Mouse (Mus musculus): Measurements from ENCODE around the gene Kcnq1. TPM values are rescaled to one million over a fixed set of nuclear protein-coding genes. Genes with fewer than 3 reads are reported as not detected.

Gene Kcnq1
- polyA plus RNA-seq, 1 experiment from 2014 or later: 9.6 TPM

DNA sequence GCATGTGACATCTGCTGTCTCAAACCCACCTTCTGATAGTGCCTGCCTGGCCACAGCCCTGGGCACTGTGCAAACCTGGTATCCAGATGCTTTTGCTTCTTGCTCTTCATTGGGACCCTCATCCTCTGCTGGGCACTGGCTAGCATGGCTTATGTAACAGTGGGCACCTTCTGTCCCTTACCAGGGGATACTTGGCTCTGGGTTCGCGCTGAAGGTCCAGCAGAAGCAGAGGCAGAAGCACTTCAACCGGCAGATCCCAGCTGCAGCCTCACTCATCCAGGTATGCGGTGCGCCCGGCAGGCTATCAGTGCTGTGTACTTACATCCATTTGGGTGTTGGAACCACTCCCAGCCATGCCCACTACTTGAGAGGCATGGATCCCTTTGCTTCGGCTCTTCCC lies 86.2 kb downstream of the Kcnq1 start:
- Histone ChIP-seq H3K9ac (ENCODE audit: low read length) (no peak overlapping the region), H3K27ac (ENCODE audit: low read length) (no peak overlapping the region), H3K4me1 (replicated peaks; ENCODE audit: control insufficient read depth, insufficient read depth, low read length) (peaks cover 6% of the 10 kb centered on the region; the same call in 1 of the 2 replicates), H3K9me3 (ENCODE audit: control insufficient read depth, low read length) (no peaks in the 10 kb centered on the region), H3K27me3 (ENCODE audit: control insufficient read depth, insufficient read depth, low read depth, low read length) (no peaks in the 10 kb centered on the region), H3K4me3 (ENCODE audit: low read length) (no peak overlapping the region), H3K4me2 (ENCODE audit: low read depth, low read length) (no peak overlapping the region), H3K36me3 (ENCODE audit: control insufficient read depth, insufficient read depth, low read length) (no peaks in the 10 kb centered on the region)
- ATAC-seq (ENCODE audit: low read depth): no peak
- 89% methylated on average over 7 of the region's 7 CpGs for WGBS

DNA sequence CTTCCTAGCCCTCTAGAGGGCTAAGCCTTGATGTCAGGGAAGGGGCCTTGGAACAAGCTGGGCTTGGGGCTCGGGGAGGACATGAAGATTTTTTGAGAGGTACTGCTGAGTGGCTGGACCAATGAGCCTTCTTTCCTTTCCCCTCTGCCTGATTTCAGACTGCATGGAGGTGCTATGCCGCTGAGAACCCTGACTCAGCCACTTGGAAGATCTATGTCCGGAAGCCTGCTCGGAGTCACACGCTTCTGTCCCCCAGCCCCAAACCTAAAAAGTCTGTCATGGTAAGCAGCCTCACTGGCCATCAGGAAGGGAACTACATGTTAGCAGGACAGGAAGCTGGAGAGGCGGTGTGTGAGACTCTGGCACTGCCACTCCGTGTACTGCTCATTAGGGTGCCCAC lies 87.9 kb downstream of the Kcnq1 start:
- ATAC-seq (ENCODE audit: low read depth): no peak
- Histone ChIP-seq H3K27me3 (ENCODE audit: control insufficient read depth, insufficient read depth, low read depth, low read length) (no peaks in the 10 kb centered on the region), H3K4me1 (replicated peaks; ENCODE audit: control insufficient read depth, insufficient read depth, low read length) (no peaks in the 10 kb centered on the region; the same call in 1 of the 2 replicates), H3K4me2 (ENCODE audit: low read depth, low read length) (no peak overlapping the region), H3K36me3 (ENCODE audit: control insufficient read depth, insufficient read depth, low read length) (no peaks in the 10 kb centered on the region), H3K9me3 (ENCODE audit: control insufficient read depth, low read length) (no peaks in the 10 kb centered on the region), H3K9ac (ENCODE audit: low read length) (no peak overlapping the region), H3K27ac (ENCODE audit: low read length) (no peak overlapping the region), H3K4me3 (ENCODE audit: low read length) (no peak overlapping the region)
- WGBS: 88% methylated on average over 7 of the region's 7 CpGs

DNA sequence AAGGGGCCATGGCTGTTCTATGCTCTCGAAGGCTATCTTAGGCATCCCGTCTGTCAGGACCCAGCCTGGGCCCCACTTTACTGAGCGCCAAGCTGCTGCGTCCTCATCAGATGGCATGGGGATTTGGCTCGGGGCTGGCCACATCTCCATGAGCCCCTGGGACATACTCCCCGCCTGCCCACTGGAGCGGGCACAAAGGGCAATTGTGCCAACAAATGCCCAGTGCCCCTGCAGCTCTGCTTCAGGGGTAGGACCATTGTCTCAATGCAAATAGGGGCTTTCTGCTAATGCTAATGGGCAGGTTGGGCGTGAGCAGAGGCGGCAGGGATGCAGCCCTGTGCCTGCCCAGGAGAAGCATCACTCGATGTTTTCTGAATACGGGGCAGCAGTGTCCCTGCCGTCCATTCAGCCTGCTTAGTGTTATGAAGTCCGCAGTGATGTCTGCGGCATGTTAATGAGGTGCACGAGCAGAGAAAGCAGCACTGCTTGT lies 91.8 kb downstream of the Kcnq1 start:
- ATAC-seq (ENCODE audit: low read depth): no peak
- H3K4me1 ChIP-seq (replicated peaks; ENCODE audit: control insufficient read depth, insufficient read depth, low read length): no peaks in the 10 kb centered on the region
- no peak overlapping the region for H3K27ac ChIP-seq (ENCODE audit: low read length)
- no peak overlapping the region for H3K4me3 ChIP-seq (ENCODE audit: low read length)
- no peaks in the 10 kb centered on the region for H3K27me3 ChIP-seq (ENCODE audit: control insufficient read depth, insufficient read depth, low read depth, low read length)
- H3K9me3 ChIP-seq (ENCODE audit: control insufficient read depth, low read length): no peaks in the 10 kb centered on the region
- WGBS: 65% methylated on average over 15 of the region's 15 CpGs
- H3K36me3 ChIP-seq (ENCODE audit: control insufficient read depth, insufficient read depth, low read length): no peaks in the 10 kb centered on the region
- no peak overlapping the region for H3K4me2 ChIP-seq (ENCODE audit: low read depth, low read length)
- H3K9ac ChIP-seq (ENCODE audit: low read length): no peak overlapping the region

DNA sequence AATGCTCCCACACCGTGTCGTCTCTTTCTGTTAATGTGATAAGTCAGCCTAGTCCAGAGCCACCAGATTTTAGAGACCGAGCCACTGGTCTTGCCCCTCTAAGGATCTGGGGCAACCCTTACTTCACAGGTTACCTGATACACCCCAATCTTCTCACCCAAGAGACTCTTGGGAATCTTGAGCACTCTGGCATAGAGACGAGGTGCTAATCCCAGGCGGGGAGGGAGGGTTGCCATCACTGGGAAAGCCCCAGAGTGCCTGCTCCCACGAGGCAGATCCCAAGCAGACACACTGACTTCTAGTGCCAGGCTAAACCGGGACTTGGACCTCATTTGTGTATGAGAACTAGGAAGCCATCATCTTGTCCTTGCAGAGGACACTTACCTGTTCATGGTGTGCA lies 92.3 kb downstream of the Kcnq1 start:
- Histone ChIP-seq H3K27me3 (ENCODE audit: control insufficient read depth, insufficient read depth, low read depth, low read length) (no peaks in the 10 kb centered on the region), H3K9ac (ENCODE audit: low read length) (no peak overlapping the region), H3K4me2 (ENCODE audit: low read depth, low read length) (no peak overlapping the region), H3K9me3 (ENCODE audit: control insufficient read depth, low read length) (no peaks in the 10 kb centered on the region), H3K4me1 (replicated peaks; ENCODE audit: control insufficient read depth, insufficient read depth, low read length) (no peaks in the 10 kb centered on the region), H3K36me3 (ENCODE audit: control insufficient read depth, insufficient read depth, low read length) (no peaks in the 10 kb centered on the region), H3K27ac (ENCODE audit: low read length) (no peak overlapping the region), H3K4me3 (ENCODE audit: low read length) (no peak overlapping the region)
- ATAC-seq (ENCODE audit: low read depth): no peak
- 51% methylated on average over 7 of the region's 7 CpGs for WGBS

DNA sequence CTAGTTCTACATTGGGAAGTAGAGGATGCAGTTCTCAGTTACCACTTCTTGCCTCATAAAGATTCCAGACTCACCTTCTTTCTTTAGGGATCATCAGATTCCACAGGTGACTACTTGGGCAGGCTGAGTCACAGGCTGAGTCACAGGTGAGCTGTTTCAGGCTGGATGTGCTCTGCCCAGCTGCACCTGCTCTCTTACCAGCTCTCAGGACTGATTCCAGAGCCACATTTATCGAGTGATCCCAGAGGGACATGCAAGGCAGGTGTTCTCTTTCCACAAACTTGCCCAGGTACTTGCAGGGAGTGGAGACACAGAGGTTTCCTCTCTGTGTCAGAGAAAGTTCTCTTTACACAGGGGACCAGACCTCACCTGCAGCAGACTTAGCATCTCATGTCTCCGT lies 95.1 kb downstream of the Kcnq1 start:
- ATAC-seq (ENCODE audit: low read depth): no peak
- 65% methylated on average over 2 of the region's 2 CpGs for WGBS
- Histone ChIP-seq H3K4me2 (ENCODE audit: low read depth, low read length) (no peak overlapping the region), H3K4me3 (ENCODE audit: low read length) (no peak overlapping the region), H3K4me1 (replicated peaks; ENCODE audit: control insufficient read depth, insufficient read depth, low read length) (no peaks in the 10 kb centered on the region), H3K27ac (ENCODE audit: low read length) (no peak overlapping the region), H3K9ac (ENCODE audit: low read length) (no peak overlapping the region), H3K36me3 (ENCODE audit: control insufficient read depth, insufficient read depth, low read length) (no peaks in the 10 kb centered on the region), H3K27me3 (ENCODE audit: control insufficient read depth, insufficient read depth, low read depth, low read length) (no peaks in the 10 kb centered on the region), H3K9me3 (ENCODE audit: control insufficient read depth, low read length) (no peaks in the 10 kb centered on the region)

DNA sequence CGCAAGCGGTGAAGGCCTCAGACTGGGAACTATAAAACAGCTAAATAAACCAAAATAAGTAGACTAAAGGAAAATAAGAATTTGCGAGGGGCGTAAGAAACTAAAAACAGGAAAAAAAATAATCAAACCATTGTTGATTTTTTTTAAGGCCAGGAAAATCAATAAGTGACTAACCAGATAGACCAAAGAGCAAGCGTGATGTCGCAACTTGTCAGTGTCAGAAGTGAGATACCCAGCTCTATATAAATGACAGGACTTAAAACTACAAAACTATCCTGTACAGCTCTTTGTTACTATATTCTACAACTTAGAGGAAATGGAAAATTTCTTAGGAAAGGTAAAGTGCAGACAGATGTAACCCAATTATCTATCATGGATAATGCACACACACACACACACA lies 97.7 kb downstream of the Kcnq1 start:
- 89% methylated on average over 6 of the region's 6 CpGs for WGBS
- Histone ChIP-seq H3K4me3 (ENCODE audit: low read length) (no peak overlapping the region), H3K27ac (ENCODE audit: low read length) (no peak overlapping the region), H3K4me1 (replicated peaks; ENCODE audit: control insufficient read depth, insufficient read depth, low read length) (no peaks in the 10 kb centered on the region), H3K9me3 (ENCODE audit: control insufficient read depth, low read length) (no peaks in the 10 kb centered on the region), H3K36me3 (ENCODE audit: control insufficient read depth, insufficient read depth, low read length) (no peaks in the 10 kb centered on the region), H3K27me3 (ENCODE audit: control insufficient read depth, insufficient read depth, low read depth, low read length) (no peaks in the 10 kb centered on the region), H3K9ac (ENCODE audit: low read length) (no peak overlapping the region), H3K4me2 (ENCODE audit: low read depth, low read length) (no peak overlapping the region)
- ATAC-seq (ENCODE audit: low read depth): no peak

DNA sequence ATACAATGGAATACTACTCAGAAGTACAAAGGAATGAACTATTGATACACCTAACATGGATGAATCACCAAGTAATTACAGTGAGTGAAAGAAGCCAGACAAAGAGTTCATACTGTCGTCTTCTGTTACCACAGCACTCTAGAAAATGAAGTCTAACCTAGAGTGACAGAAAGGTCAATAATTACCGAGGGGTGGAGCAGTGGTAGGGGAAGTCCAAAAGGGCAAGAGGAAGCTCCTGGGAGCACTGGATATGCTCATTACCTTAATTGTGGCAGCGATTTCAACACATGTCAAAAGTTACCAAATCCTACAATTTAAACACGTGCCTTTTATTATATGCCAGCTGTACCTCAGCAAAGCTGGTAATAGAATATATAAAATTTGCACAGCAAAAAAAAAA lies 100.9 kb downstream of the Kcnq1 start:
- no peak overlapping the region for H3K4me3 ChIP-seq (ENCODE audit: low read length)
- WGBS: 55% methylated on average over 4 of the region's 4 CpGs

DNA sequence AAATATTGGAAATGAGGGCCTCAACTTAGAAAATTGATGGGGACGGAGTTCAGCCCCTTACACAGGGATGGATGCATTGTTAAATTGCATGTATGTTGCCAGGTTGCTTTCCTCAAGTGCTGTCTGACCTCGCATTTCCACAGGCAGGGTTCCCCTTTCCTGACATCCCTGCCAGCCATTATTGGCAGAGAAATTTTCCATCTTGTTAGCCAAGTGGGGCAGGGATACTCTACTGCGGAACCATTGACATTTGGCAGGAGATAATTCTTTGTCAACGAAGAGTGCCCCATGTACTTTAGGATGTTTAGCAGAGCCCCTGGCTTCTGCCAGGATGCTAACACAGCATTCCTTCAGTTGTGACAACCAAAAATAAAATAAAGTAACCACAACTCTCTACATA lies 104.6 kb downstream of the Kcnq1 start:
- Histone ChIP-seq H3K27me3 (ENCODE audit: control insufficient read depth, insufficient read depth, low read depth, low read length) (no peaks in the 10 kb centered on the region), H3K4me2 (ENCODE audit: low read depth, low read length) (no peak overlapping the region), H3K9ac (ENCODE audit: low read length) (no peak overlapping the region), H3K27ac (ENCODE audit: low read length) (no peak overlapping the region), H3K4me1 (replicated peaks; ENCODE audit: control insufficient read depth, insufficient read depth, low read length) (no peaks in the 10 kb centered on the region), H3K4me3 (ENCODE audit: low read length) (no peak overlapping the region), H3K36me3 (ENCODE audit: control insufficient read depth, insufficient read depth, low read length) (no peaks in the 10 kb centered on the region), H3K9me3 (ENCODE audit: control insufficient read depth, low read length) (no peaks in the 10 kb centered on the region)
- ATAC-seq (ENCODE audit: low read depth): no peak
- WGBS: 77% methylated on average over 4 of the region's 4 CpGs

More for the DNA sequence above, 100.9 kb downstream of the Kcnq1 start:
- Histone ChIP-seq H3K9ac (ENCODE audit: low read length) (no peak overlapping the region), H3K4me2 (ENCODE audit: low read depth, low read length) (no peak overlapping the region), H3K36me3 (ENCODE audit: control insufficient read depth, insufficient read depth, low read length) (no peaks in the 10 kb centered on the region), H3K9me3 (ENCODE audit: control insufficient read depth, low read length) (no peaks in the 10 kb centered on the region), H3K27me3 (ENCODE audit: control insufficient read depth, insufficient read depth, low read depth, low read length) (no peaks in the 10 kb centered on the region), H3K4me1 (replicated peaks; ENCODE audit: control insufficient read depth, insufficient read depth, low read length) (no peaks in the 10 kb centered on the region), H3K27ac (ENCODE audit: low read length) (no peak overlapping the region)
- no peak for ATAC-seq (ENCODE audit: low read depth)

DNA sequence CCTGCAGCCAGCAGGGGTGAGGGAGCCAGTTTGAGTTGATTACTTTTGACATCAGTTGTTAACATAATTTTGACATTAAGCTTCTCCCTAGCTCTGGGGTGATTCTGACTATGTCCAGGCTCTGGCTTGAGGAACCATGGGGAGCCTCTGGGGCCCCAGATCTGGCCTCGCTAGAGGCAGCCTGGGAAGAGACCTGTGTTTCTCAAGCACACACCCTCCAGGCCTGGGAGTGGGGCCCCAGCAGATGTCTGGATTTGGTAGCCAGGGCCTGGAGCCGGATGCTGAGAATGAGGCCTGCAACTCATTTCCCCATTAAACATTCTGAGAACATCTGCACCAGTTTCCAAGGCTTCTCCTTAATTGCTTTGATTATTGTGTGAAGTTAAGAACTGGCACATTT lies 145.0 kb downstream of the Kcnq1 start:
- Histone ChIP-seq H3K9me3 (ENCODE audit: control insufficient read depth, low read length) (peaks cover 12% of the 10 kb centered on the region), H3K4me3 (ENCODE audit: low read length) (no peak overlapping the region), H3K4me2 (ENCODE audit: low read depth, low read length) (no peak overlapping the region), H3K36me3 (ENCODE audit: control insufficient read depth, insufficient read depth, low read length) (peaks cover 15% of the 10 kb centered on the region), H3K27me3 (ENCODE audit: control insufficient read depth, insufficient read depth, low read depth, low read length) (no peaks in the 10 kb centered on the region), H3K4me1 (replicated peaks; ENCODE audit: control insufficient read depth, insufficient read depth, low read length) (0 out of 2 replicates have a peak, but pooled peaks cover 7% of the 10 kb centered on the region), H3K27ac (ENCODE audit: low read length) (no peak overlapping the region), H3K9ac (ENCODE audit: low read length) (no peak overlapping the region)
- ATAC-seq (ENCODE audit: low read depth): no peak
- WGBS: 93% methylated on average over 2 of the region's 2 CpGs

Measured in lung, embryonic 16.5 days (tissue).